Mouse (Mus musculus) liver, embryonic 14.5 days (tissue): ENCODE results near the gene Zfp819. TPM values are rescaled to one million over a fixed set of nuclear protein-coding genes. Genes with fewer than 3 reads are reported as not detected.

ENCODE experiments used
- ATAC-seq: fragments of 200-750 bp; cut with Nextera tagmentation; 2 replicates; pipeline ENCODE4 v1.8.0; 2017; ENCODE audit warnings: moderate number of reproducible peaks, mild to moderate bottlenecking, moderate library complexity; ENCODE audit not compliant: insufficient read depth
- DNase-seq, 3 experiments: peaks; one replicate each; pipeline ENCODE4 v3.0.0-alpha.2; 2012 to 2013; ENCODE audit warnings: low read depth in 3 of 3, low spot score in 3 of 3
- H3K27ac ChIP-seq: fragments of 300-500 bp; sonication (generic); 2 replicates; pipeline ENCODE4 v1.5.1; 2014; ENCODE audit warnings: moderate library complexity, mild to moderate bottlenecking, control low read depth, inconsistent platforms
- H3K27me3 ChIP-seq: fragments of 300-500 bp; sonication (generic); 2 replicates; pipeline ENCODE4 v1.6.1; 2014; ENCODE audit warnings: mild to moderate bottlenecking, low read length, moderate library complexity; ENCODE audit not compliant: control insufficient read depth, insufficient read depth
- H3K36me3 ChIP-seq: fragments of 300-500 bp; sonication (generic); replicated peaks from 2 replicates; pipeline ENCODE4 v1.6.1; 2014; ENCODE audit warnings: low read depth; ENCODE audit not compliant: control insufficient read depth, insufficient read depth
- H3K4me1 ChIP-seq, 2 experiments: fragments of 200-500 bp in 1 of 2; fragments of 300-500 bp in 1 of 2; sonication (generic) in 1 of 2; replicated peaks; 2 replicates each; pipeline ENCODE4 v1.6.1; 2012 to 2014; ENCODE audit warnings: antibody characterized with exemption in 1 of 2, inconsistent platforms in 1 of 2, low read length in 1 of 2; ENCODE audit not compliant: control insufficient read depth in 2 of 2, insufficient read depth in 2 of 2
- H3K4me2 ChIP-seq: fragments of 300-500 bp; sonication (generic); 2 replicates; pipeline ENCODE4 v1.6.1; 2014; ENCODE audit warnings: low read depth, mild to moderate bottlenecking, control low read depth, moderate library complexity
- H3K4me3 ChIP-seq, 2 experiments: fragments of 200-500 bp in 1 of 2; fragments of 300-500 bp in 1 of 2; sonication (generic) in 1 of 2; 2 replicates each; pipeline ENCODE4 v1.5.1; 2012 to 2014; ENCODE audit warnings: low read depth in 2 of 2, low read length in 2 of 2, mild to moderate bottlenecking in 2 of 2, control low read depth in 1 of 2, inconsistent platforms in 1 of 2, moderate library complexity in 1 of 2; ENCODE audit not compliant: insufficient read depth in 1 of 2
- H3K9ac ChIP-seq: fragments of 300-500 bp; sonication (generic); replicated peaks from 2 replicates; pipeline ENCODE4 v1.6.1; 2014; ENCODE audit warnings: mild to moderate bottlenecking, control low read depth, moderate library complexity
- H3K9me3 ChIP-seq: fragments of 300-500 bp; sonication (generic); 2 replicates; pipeline ENCODE4 v1.6.1; 2016; ENCODE audit warnings: low read length, mixed read lengths; ENCODE audit not compliant: control insufficient read depth
- CTCF ChIP-seq: IDR thresholded peaks from 2 replicates; pipeline ENCODE4 v1.5.1; 2016; ENCODE audit warnings: antibody characterized with exemption, low read depth, control low read depth
- EP300 ChIP-seq: IDR thresholded peaks from 2 replicates; pipeline ENCODE4 v1.6.1; 2016; ENCODE audit warnings: antibody characterized with exemption, low read depth
- WGBS: fragments of 180-500 bp; shearing (Covaris S2); extraction: QIAGEN DNeasy Blood & Tissue Kit; methylation state at CpG from one replicate; pipeline ENCODE4 v1.1.7; 2014; ENCODE audit not compliant: insufficient replicate concordance; 5-methylcytosine and 5-hydroxymethylcytosine counted together
- polyA plus RNA-seq, 2 experiments: library from polyadenylated mRNA; depleted of rRNA in 1 of 2; stranded (reverse) in 1 of 2; unstranded in 1 of 2; fragments of >200 nt; fragmentation: Nextera tagmentation in 1 of 2; extraction: Ambion mirVana in 1 of 2; gene quantifications; 2 replicates each; pipeline versions ENCODE4 v1.2.1 to v1.2.3; 2012 to 2014

Zfp819 gene
- polyA plus RNA-seq, 2 experiments = 0.07 TPM; not detected in 1

DNA sequence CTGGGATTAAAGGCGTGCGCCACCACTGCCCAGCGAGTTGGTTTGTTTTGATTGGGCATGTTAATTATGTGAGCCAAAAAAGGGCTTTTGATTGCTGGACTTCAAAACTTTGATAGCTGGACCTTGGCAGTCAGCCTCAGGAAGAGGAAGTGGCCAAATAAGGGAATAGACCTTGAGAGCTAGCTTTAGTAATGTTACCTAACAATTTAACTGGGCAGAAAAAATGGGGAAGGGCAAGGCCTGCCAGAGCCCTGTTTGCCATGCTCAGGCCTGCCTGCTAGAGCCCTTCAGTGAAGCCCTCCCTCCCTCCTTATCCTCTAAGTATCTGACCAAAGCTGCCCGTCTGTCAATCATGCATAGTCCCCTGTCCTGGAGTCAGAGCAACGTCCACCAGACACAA, 35.6 kb downstream of the Zfp819 start:
- H3K36me3 ChIP-seq = no peaks in the 10 kb centered on the region
- TF ChIP-seq EP300 = no peak
- no peak for TF ChIP-seq CTCF
- no peak overlapping the region for H3K9ac ChIP-seq
- 48% methylated on average over 5 of the region's 5 CpGs for WGBS
- no peak overlapping the region for H3K4me3 ChIP-seq
- no peak overlapping the region for H3K4me2 ChIP-seq
- DNase-seq = no peak
- no peak for ATAC-seq
- no peaks in the 10 kb centered on the region; a peak in 1 of 4 replicates for H3K4me1 ChIP-seq
- no peak overlapping the region for H3K27ac ChIP-seq
- no peaks in the 10 kb centered on the region for H3K27me3 ChIP-seq
- H3K9me3 ChIP-seq = no peaks in the 10 kb centered on the region

DNA sequence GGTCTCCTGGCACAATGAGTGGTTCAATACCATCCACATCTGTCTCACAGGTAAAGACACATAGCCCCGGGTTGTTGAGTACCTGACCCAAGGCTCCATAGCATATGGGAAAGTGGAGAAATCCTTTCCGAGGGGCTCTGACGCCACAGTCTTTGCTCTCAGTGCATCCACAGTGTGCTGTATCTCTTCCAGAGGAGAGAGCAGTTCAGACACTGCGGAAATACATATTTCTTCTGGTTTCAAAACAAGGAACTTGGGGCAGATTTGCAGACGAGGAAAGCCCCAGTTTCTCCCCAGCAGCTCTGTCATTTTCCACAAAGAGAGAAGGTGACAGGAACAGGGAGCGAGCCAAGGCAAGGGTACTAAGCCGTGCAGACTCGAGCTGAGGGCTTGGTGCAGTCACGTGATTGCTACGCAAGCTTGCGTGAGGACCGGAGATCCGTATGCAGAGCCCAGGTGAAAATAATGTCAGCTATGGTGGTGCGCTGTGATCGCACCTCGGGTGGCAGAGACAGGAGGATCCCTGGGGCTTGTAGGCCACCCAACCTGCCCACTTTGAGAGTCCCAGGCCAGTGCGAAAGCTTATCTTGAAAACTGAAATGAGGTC, 36.2 kb downstream of the Zfp819 start:
- Histone ChIP-seq H3K36me3 (no peaks in the 10 kb centered on the region), H3K27me3 (no peaks in the 10 kb centered on the region), H3K9ac (no peak overlapping the region), H3K27ac (no peak overlapping the region), H3K4me2 (no peak overlapping the region), H3K4me1 (no peaks in the 10 kb centered on the region; a peak in 1 of 4 replicates), H3K4me3 (no peak overlapping the region), H3K9me3 (no peaks in the 10 kb centered on the region)
- WGBS = 58% methylated on average over 17 of the region's 17 CpGs
- DNase-seq = no peak
- no peak for ATAC-seq
- TF ChIP-seq EP300 = no peak
- no peak for TF ChIP-seq CTCF

DNA sequence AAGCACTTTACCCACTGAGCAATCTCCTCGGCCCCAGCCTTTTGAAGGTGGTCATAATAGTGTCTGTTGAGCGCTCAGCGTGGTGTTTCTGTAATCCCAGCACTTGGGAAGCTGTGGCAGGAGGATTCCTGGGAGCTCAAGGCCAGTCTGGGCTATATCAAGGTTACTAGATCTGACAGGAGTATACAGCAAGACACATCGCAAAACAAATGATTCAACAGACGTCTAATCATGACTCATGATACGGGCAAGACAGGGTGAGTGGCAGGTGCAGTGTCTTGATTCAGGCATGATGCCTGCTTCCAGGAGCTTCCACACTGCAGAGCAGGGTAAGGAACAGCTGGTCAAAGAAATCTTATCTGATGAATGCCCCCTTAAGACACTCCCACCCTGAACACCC, 45.7 kb downstream of the Zfp819 start:
- Histone ChIP-seq H3K36me3 (no peaks in the 10 kb centered on the region), H3K4me2 (no peak overlapping the region), H3K27me3 (no peaks in the 10 kb centered on the region), H3K4me1 (no peaks in the 10 kb centered on the region), H3K4me3 (no peak overlapping the region), H3K27ac (no peak overlapping the region), H3K9ac (no peak overlapping the region), H3K9me3 (no peaks in the 10 kb centered on the region)
- ATAC-seq = no peak
- no peak for DNase-seq
- 64% methylated on average over 6 of the region's 6 CpGs for WGBS
- TF ChIP-seq EP300 = no peak
- no peak for TF ChIP-seq CTCF

DNA sequence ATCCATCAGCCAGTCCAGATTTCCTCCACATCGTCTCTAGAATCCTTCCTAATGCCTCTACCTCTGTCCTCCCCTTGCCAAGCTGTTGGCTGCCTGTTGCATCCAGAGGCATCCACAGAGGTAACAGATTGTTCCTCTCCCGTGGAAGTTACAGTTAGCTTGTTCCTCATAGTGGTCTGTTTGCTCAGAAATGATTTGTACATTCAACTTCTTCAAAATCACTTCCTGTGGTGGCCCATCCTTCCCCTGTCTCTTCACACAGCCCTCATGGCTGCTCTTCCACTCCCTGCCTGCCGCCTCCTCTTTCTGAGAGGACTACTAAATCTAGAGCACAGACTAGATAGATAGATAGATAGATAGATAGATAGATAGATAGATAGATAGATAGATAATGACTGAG, 47.5 kb downstream of the Zfp819 start:
- Histone ChIP-seq H3K4me3 (no peak overlapping the region), H3K4me2 (no peak overlapping the region), H3K9ac (no peak overlapping the region), H3K27me3 (no peaks in the 10 kb centered on the region), H3K36me3 (no peaks in the 10 kb centered on the region), H3K9me3 (no peaks in the 10 kb centered on the region), H3K4me1 (no peaks in the 10 kb centered on the region), H3K27ac (no peak overlapping the region)
- WGBS = 26% methylated on average over 3 of the region's 3 CpGs
- ATAC-seq (no peak), DNase-seq (no peak)
- TF ChIP-seq CTCF (no peak), EP300 (no peak)

DNA sequence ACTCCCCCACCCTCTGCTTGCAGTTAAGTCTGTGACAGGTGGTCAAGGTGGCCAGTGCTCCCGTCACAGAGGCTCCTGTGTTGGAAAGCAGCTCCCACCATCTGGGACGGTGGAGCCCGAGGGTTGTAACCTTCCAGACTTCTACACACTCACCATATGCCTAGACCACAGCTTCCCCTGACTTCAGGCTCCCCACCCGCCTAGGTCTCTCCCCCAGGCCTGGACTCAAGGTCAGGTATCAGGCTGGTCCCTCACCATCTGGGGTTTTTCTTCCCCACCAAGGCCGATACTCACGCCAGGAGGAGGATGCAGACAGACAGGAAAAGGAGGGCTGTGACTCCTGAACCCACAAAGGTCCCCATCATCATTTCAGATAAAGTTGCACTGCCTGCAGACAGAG, 49.3 kb downstream of the Zfp819 start:
- no peak for DNase-seq

More for the DNA sequence above, 49.3 kb downstream of the Zfp819 start:
- H3K27ac ChIP-seq = no peak overlapping the region
- WGBS = 13% methylated on average over 6 of the region's 6 CpGs
- ATAC-seq = no peak
- H3K9ac ChIP-seq = no peak overlapping the region
- H3K27me3 ChIP-seq = no peaks in the 10 kb centered on the region
- no peak overlapping the region for H3K4me3 ChIP-seq
- no peaks in the 10 kb centered on the region for H3K36me3 ChIP-seq
- H3K9me3 ChIP-seq = no peaks in the 10 kb centered on the region
- no peaks in the 10 kb centered on the region for H3K4me1 ChIP-seq
- TF ChIP-seq CTCF = no peak
- no peak for TF ChIP-seq EP300
- no peak overlapping the region for H3K4me2 ChIP-seq
